Mouse (Mus musculus) G1E (cell line): ENCODE results near the gene Atg7.

Experiments used
- CTCF ChIP-seq: IDR thresholded peaks from 2 replicates; pipeline ENCODE4 v1.5.1; 2012; ENCODE audit warnings: low read depth, low read length, inconsistent platforms, mixed read lengths
- GATA1 ChIP-seq: IDR thresholded peaks from 2 replicates; pipeline ENCODE4 v1.6.1; 2012; ENCODE audit warnings: borderline replicate concordance, low read length, inconsistent platforms, mixed read lengths
- GATA2 ChIP-seq: IDR thresholded peaks from 2 replicates; pipeline ENCODE4 v1.6.1; 2012; ENCODE audit warnings: low read depth, low read length, inconsistent platforms, borderline replicate concordance
- POLR2AphosphoS5 ChIP-seq: IDR thresholded peaks from 2 replicates; pipeline ENCODE4 v1.6.1; 2012; ENCODE audit warnings: low read depth, low read length, inconsistent platforms; ENCODE audit not compliant: insufficient replicate concordance
- TAL1 ChIP-seq: conservative IDR thresholded peaks from 2 replicates; pipeline ENCODE4 v1.6.1; 2012; ENCODE audit warnings: low read depth, low read length, inconsistent platforms, mixed read lengths

- TF ChIP-seq CTCF (no peak), GATA1 (no peak), TAL1 (no peak), POLR2AphosphoS5 (no peak), GATA2 (no peak)
Observed at GRCm38 (mm10) chr6:114797901-114798300, 155.0 kb downstream of the Atg7 start.
